Mouse (Mus musculus) stomach, postnatal 0 days (tissue): ENCODE results near the gene Tab1.
"Not testable (repeated sequence)": the region's sequence is repeated elsewhere in the genome, so short reads cannot be mapped to it uniquely, and the experiment has no call there.

ENCODE experiments used
- CTCF ChIP-seq: IDR thresholded peaks from 2 replicates; pipeline ENCODE4 v1.5.1; 2016; ENCODE audit warnings: antibody characterized with exemption, low read depth, mild to moderate bottlenecking, moderate library complexity
- EP300 ChIP-seq: optimal IDR thresholded peaks from 2 replicates; pipeline ENCODE3; 2016; ENCODE audit warnings: antibody characterized with exemption

DNA sequence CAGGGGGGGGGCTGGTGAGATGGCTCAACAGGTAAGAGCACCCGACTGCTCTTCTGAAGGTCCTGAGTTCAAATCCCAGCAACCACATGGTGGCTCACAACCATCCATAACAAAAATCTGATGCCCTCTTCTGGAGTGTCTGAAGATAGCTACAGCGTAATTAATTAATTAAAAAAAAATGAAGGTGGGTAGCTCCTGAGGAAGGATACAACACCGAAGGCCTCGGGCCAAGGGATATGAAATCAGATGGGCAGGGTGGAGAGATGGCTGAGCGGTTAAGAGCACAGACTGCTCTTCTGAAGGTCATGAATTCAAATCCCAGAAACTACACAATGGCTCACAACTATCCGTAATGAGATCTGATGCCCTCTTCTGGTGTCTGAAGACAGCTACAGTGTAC is 10.5 kb upstream of the Tab1 start:
- not testable (repeated sequence) for TF ChIP-seq CTCF, EP300
